Mouse (Mus musculus): ENCODE results near the gene Ifitm2. TPM values are rescaled to one million over a fixed set of nuclear protein-coding genes. Genes with fewer than 3 reads are reported as not detected.
"Not testable (repeated sequence)": the region's sequence is repeated elsewhere in the genome, so short reads cannot be mapped to it uniquely, and the experiment has no call there.

Ifitm2 gene
- total RNA-seq, 2 experiments from 2014 or later, result 238 to 274 TPM

GRCm38 (mm10) chr7:140970931-140971330, 15.1 kb upstream of the Ifitm2 start:
- DNase-seq (ENCODE audit: low spot score in 2 of 2), result no peak

DNA sequence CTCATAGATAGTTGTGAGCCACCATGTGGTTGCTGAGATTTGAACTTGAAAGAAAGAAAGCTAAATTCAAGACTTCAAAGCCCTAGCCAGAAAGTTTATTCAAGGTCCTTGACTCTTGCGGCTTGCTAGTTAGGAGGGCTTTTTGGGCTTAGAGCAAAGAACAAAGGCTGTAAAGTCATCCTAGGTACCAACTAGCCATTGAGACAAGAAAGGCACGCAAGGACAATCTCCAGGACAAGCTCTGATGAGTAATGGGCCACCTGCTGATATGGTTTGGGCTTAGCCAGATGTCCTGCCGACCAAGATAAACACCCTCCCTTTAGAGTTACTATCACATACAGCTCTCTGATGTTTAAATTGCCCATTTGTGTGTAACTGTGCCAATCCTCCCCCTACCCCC, 12.9 kb upstream of the Ifitm2 start:
- DNase-seq (ENCODE audit: low spot score in 2 of 2), result not testable (repeated sequence)

DNA sequence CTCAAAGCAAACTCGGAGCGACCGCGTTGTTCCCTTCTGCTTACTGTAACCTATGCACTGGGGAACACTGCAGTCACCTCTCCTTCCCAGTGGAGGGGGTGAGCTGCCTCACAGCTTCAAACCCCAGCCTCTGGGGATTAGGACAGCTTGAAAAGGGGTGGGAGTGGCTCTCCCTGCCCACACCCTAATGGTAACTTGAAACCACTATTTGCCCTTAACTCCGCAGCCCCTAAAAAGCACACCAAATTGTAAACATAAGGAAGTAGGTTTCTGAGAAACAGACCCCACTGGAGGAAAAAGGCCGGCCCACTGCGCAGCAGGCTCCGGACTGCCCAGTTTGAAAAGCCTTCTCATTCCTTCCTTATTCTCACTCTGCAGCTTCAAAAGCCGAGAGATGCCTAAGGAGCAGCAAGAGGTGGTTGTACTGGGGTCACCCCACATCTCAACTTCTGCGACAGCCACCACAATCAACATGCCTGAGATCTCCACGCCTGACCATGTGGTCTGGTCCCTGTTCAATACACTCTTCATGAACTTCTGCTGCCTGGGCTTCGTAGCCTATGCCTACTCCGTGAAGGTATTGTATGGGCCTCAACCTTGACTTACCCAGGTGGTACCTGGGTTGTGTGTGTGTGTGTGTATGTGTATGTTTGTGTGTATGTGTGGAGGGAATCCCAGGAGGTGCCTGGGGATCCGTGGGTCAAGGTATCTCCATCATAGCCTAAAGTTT, 12.2 kb upstream of the Ifitm2 start:
- no peak for DNase-seq (ENCODE audit: low spot score in 2 of 2)

DNA sequence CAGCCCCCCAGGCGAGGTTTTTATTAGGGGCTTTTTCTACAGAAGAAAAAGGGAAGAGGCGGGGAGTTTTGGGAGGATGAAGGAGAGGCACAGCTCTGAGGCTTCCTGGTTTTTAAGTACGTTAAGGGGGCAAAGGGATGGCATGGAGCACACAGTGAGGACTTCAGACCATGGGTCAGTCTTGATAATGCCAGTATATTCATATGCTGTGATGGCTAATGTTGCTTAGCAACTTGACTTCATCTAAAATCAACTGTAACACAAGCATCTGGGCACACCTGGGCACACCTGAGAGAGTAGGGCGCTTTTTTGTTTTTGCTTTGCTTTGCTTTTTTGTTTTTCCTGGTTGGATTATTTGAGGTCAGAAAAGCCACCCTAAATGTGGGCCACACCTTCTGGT, 11.1 kb upstream of the Ifitm2 start, which contains the start of gene Ifitm1:
Gene Ifitm1 (plus strand): TSS at position 301 of the 400 bp plus-strand sequence.
- DNase-seq (ENCODE audit: low spot score in 2 of 2), result no peak

DNA sequence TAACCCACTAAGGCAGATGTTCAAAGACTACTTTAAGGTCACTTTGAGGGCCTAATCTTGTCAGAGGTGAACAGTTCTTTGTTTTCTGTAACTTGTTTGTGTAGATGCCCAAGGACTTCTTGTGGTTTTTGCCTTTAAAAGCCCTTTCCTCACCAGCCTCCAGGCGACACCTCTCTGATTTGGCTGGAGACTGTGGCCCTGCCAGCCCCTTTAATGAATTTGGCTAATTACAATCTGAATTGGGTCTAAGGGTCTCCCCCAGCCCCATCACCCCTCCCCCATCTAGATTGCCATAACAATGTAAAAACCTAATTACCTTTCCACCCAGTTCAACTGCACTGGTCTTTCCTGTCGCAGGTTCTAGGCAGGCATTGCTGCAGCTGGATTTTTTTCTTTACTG, 6.9 kb upstream of the Ifitm2 start:
- DNase-seq (ENCODE audit: low spot score in 2 of 2), result no peak

GRCm38 (mm10) chr7:140961416-140961815, 5.6 kb upstream of the Ifitm2 start:
- no peak for DNase-seq (ENCODE audit: low spot score in 2 of 2)

- DNase-seq (ENCODE audit: low spot score in 2 of 2), result no peak
Measured at GRCm38 (mm10) chr7:140960026-140960425, 4.2 kb upstream of the Ifitm2 start.

DNA sequence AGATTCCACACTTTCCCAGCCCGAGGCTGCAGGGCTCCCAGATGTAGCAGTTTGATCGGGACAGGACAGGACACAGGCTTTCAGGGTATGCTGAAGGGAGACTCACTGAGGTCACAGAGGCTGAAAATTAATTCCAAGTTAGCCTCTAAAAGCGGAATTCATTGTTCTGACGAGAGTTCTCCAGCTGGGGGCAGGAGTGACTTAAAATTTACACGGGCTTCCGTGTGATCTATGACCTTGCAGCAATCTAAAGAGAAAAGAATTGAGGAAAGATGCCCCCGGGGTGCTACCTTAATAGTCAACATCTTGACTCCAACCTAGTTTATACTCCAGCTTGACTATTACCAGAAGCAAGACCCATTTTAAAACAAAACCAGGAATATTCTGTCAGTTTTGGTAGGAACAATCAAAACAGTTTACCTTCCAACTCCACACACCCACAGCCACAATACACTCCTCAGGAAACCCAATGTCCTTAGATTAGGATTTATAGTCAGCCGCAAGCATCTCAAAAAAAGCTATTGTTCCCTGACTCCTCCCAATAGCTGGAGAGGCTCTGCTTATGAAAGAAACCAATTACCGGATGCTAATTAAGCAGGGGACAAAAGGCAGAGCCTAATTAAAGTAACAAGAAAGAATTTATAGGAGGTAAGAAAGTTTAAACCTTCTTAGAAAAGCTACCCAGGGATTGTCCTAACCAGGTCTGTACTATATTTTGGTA, 3.6 kb upstream of the Ifitm2 start:
- peak in 1 of 2 experiments; percentile 55 for DNase-seq (ENCODE audit: low spot score in 2 of 2)

- DNase-seq (ENCODE audit: low spot score in 2 of 2), result no peak
Measured at GRCm38 (mm10) chr7:140956556-140956869, 726 bp upstream of the Ifitm2 start.

GRCm38 (mm10) chr7:140955342-140955741, 445 bp downstream of the Ifitm2 start:
- DNase-seq (ENCODE audit: low spot score in 2 of 2), result no peak

DNA sequence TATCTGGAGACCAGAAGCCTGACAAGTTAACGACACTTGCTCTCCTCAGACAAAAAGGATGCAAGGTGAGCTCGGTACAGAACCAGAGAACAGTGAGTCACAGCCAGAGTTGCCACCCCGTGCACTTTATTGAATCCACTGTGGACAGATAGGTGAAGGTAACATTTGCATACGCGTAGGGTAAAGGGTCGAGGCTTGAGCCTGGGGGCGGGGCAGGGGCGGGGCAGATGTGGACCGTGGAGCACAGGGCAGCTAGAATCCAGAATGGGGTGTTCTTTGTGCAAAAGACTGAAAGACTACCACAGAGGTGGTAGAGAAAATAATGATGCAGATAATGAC, 1.1 kb downstream of the Ifitm2 start:
- no peak for DNase-seq (ENCODE audit: low spot score in 2 of 2)

GRCm38 (mm10) chr7:140953800-140954732, 1.7 kb downstream of the Ifitm2 start:
- DNase-seq (ENCODE audit: low spot score in 2 of 2), result no peak

DNA sequence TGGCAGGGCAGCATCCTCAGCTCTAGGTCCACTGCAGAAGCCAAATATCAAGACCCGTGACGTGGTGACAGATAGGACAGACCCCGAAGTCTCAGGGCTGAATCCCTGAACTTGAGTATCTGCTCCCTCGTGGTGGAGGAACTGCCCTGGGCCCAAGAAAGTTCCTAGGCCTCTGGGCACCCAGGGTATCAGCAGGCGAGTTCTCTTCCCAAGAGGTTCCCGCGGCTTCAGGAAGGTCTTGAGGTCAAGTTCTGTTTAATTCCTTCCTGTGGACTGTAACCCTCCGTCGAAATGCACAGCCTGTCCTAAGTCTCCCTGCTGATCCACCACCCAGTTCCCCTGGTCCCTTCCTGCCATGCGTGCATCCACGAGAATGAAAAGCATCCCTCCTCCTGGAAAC, 2.7 kb downstream of the Ifitm2 start:
- DNase-seq (ENCODE audit: low spot score in 2 of 2), result no peak

GRCm38 (mm10) chr7:140952441-140952840, 3.3 kb downstream of the Ifitm2 start:
- DNase-seq (ENCODE audit: low spot score in 2 of 2), result no peak

GRCm38 (mm10) chr7:140951765-140952164, 4.0 kb downstream of the Ifitm2 start:
- no peak for DNase-seq (ENCODE audit: low spot score in 2 of 2)

GRCm38 (mm10) chr7:140951051-140951450, 4.7 kb downstream of the Ifitm2 start:
- no peak for DNase-seq (ENCODE audit: low spot score in 2 of 2)

DNA sequence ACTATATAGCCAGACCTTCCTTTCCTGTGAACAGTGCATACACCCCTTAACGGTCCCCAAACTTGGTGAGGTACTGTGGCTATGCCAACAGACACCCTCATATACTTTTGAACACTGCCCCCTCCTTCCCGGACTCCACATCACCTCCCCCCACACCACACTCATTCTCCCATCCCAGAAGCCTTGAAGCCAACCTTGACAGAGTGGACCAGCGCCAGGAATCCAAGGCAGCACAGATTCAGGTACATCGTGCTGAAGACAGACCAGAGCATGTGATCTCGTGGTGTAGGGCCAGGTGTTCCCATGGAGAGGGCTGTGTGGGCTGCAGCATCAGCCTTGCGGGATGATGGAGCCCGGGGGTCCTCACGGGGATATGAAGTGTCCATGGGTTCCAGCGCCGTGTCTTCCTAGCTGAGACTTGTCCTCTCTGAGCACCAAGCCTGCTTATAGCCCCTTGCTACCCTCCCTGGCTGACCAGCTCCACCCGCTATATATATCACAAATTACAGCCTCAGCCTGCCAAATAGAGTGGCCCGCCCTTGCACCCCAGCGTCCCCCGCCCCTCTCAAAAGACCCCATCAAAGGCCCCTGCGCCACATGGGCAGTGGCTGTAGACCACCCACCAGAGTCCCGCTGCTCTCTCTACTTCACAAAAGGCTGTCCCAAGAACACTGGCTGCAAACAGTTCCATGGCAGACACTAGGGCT, 5.8 kb downstream of the Ifitm2 start, which contains the start of gene Ifitm5:
Gene Ifitm5 (minus strand): TSS at position 468 of the 707 bp plus-strand sequence.
- no peak for DNase-seq (ENCODE audit: low spot score in 2 of 2)

- no peak for DNase-seq (ENCODE audit: low spot score in 2 of 2)
Measured at GRCm38 (mm10) chr7:140949255-140949654, 6.5 kb downstream of the Ifitm2 start.

DNA sequence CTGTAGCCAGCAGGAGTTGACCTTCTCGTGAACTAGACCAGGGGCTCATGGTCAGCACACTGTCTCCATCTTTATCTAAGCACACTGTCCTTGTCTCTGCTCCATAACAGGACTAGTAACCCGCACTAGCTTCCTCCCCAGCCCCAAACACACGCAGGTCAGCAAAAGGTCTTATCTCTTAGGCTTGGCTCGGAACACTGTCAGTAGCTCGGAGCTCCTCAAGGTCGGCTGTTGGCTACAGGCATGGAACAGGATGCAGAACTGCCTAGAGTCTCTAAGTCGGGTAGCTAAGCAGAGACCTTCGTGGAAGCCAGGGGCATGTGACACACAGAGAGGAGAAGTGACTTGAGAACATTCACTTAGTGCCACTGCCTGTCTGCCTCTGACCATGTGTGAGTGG, 7.6 kb downstream of the Ifitm2 start:
- DNase-seq (ENCODE audit: low spot score in 2 of 2), result no peak

- DNase-seq (ENCODE audit: low spot score in 2 of 2), result no peak
Measured at GRCm38 (mm10) chr7:140946980-140947379, 8.8 kb downstream of the Ifitm2 start.

- no peak for DNase-seq (ENCODE audit: low spot score in 2 of 2)
Measured at GRCm38 (mm10) chr7:140946311-140946710, 9.5 kb downstream of the Ifitm2 start.
